Mouse (Mus musculus) G1E (cell line): ENCODE results near the gene Moxd2. TPM values are rescaled to one million over a fixed set of nuclear protein-coding genes. Genes with fewer than 3 reads are reported as not detected.

ENCODE experiments used
- ATAC-seq: 2 replicates; pipeline ENCODE4 v1.8.0; 2016; ENCODE audit warnings: mild to moderate bottlenecking; ENCODE audit not compliant: insufficient number of reproducible peaks, poor library complexity, low FRiP score, severe bottlenecking; ENCODE audit errors: extremely low read depth
- DNase-seq: peaks from one replicate; pipeline ENCODE4 v3.0.0; 2012; ENCODE audit warnings: low spot score
- H3K27me3 ChIP-seq: 2 replicates; pipeline ENCODE4 v1.6.1; 2012; ENCODE audit warnings: mild to moderate bottlenecking, low read length, inconsistent platforms; ENCODE audit not compliant: insufficient read depth
- H3K36me3 ChIP-seq: replicated peaks from 2 replicates; pipeline ENCODE3; 2012; ENCODE audit warnings: mild to moderate bottlenecking, inconsistent platforms
- H3K4me1 ChIP-seq: 2 replicates; pipeline ENCODE4 v1.6.1; 2012; ENCODE audit warnings: low read depth, low read length, inconsistent platforms, mixed read lengths; ENCODE audit not compliant: insufficient read depth
- H3K4me3 ChIP-seq: 2 replicates; pipeline ENCODE4 v1.5.1; 2012; ENCODE audit warnings: low read depth, mild to moderate bottlenecking, inconsistent platforms, low read length, moderate library complexity, mixed read lengths
- H3K9me3 ChIP-seq: replicated peaks from 2 replicates; pipeline ENCODE4 v1.6.1; 2012; ENCODE audit warnings: inconsistent platforms
- CTCF ChIP-seq: IDR thresholded peaks from 2 replicates; pipeline ENCODE4 v1.5.1; 2012; ENCODE audit warnings: low read depth, low read length, inconsistent platforms, mixed read lengths
- GATA1 ChIP-seq: IDR thresholded peaks from 2 replicates; pipeline ENCODE4 v1.6.1; 2012; ENCODE audit warnings: borderline replicate concordance, low read length, inconsistent platforms, mixed read lengths
- GATA2 ChIP-seq: IDR thresholded peaks from 2 replicates; pipeline ENCODE4 v1.6.1; 2012; ENCODE audit warnings: low read depth, low read length, inconsistent platforms, borderline replicate concordance
- POLR2AphosphoS5 ChIP-seq: IDR thresholded peaks from 2 replicates; pipeline ENCODE4 v1.6.1; 2012; ENCODE audit warnings: low read depth, low read length, inconsistent platforms; ENCODE audit not compliant: insufficient replicate concordance
- TAL1 ChIP-seq: conservative IDR thresholded peaks from 2 replicates; pipeline ENCODE4 v1.6.1; 2012; ENCODE audit warnings: low read depth, low read length, inconsistent platforms, mixed read lengths
- polyA plus RNA-seq: library from polyadenylated mRNA; stranded (reverse); fragments of >175 nt; gene quantifications from 2 replicates; pipeline ENCODE4 v1.2.3, GENCODE M21; 2012
- total RNA-seq, 2 experiments: library from RNA; stranded (forward) in 1 of 2; stranded (reverse) in 1 of 2; fragments of 200-1000 nt in 1 of 2; fragments of >200 nt in 1 of 2; fragmentation: Nextera tagmentation in 1 of 2; gene quantifications; 2 replicates each; pipeline ENCODE4 v1.2.3; 2014 to 2017

Moxd2 gene
- total RNA-seq (2014; fragmentation: Nextera tagmentation) (not detected in 2 replicates), total RNA-seq (2017) (not detected in 2 replicates), polyA plus RNA-seq (not detected in 2 replicates)

DNA sequence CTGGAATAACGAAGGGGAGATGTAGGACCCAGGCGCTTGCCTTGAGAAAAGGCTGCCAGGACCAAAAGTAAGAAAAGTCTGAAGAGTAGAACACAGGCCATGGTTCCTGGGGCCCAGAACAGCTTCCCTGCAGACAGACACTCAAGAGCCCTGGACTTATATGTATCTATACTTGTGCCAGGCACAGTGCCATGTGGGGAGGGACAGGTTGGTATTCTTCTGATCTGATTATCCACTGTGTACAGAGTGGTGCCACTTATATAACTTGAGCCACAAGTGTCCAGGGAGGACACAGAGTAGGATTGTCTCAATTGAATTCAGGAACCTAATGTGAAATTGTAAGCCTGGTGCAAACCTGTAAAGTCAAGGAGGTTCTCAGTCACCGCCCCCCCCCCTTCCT lies at the start of gene Moxd2:
Gene Moxd2 (minus strand): TSS at position 101 of the 400 bp plus-strand sequence.
- H3K36me3 ChIP-seq, result no peaks in the 10 kb centered on the region
- H3K9me3 ChIP-seq, result no peaks in the 10 kb centered on the region
- ATAC-seq, result no peak
- TF ChIP-seq GATA1, result no peak
- no peaks in the 10 kb centered on the region for H3K4me1 ChIP-seq
- H3K27me3 ChIP-seq, result no peaks in the 10 kb centered on the region
- no peak within 1 kb of the TSS for H3K4me3 ChIP-seq
- no peak for DNase-seq

DNA sequence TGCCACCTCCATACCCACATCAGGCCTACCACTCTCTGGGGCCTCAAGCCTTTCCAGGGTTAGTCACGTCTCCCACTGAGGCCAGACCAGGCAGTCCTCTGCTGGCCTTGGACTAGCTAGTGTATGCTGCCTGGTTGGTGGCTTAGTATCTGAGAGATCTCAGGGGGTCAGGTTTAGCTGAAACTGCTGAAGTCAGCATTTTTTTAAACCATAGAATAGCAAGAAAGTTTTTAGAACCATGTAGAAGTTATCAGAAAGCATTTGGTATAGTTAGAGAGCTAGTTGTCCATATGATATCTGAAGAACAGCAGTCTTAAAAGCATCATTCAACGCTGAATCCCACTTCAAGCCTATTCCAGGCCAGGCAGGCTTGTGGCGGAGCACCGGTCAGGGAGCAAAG lies 32.7 kb upstream of the Moxd2 start:
- no peak for DNase-seq
- Histone ChIP-seq H3K9me3 (no peaks in the 10 kb centered on the region), H3K27me3 (no peaks in the 10 kb centered on the region), H3K36me3 (no peaks in the 10 kb centered on the region), H3K4me1 (no peaks in the 10 kb centered on the region), H3K4me3 (no peak overlapping the region)
- no peak for TF ChIP-seq CTCF
- no peak for TF ChIP-seq GATA1
- no peak for TF ChIP-seq TAL1
- TF ChIP-seq GATA2, result no peak
- TF ChIP-seq POLR2AphosphoS5, result no peak
- no peak for ATAC-seq

DNA sequence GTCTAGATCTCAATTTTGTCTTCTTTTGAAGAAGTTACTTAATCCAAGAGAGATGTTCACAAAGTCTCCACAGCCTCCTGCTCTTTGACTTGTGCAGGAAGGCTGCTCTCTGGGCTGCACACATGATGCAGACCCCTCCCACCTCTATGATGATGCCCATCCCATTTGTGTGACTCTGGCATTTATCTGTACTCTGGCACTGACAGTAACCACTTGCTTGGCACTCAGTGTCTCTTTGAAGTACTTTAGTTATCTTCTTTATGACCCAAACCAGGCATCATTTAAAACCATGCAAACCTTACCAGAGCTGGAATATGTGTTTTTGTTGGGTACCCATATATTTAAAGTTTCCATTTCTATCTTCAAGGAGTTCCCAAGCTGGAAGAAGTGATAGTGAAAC lies 13.0 kb upstream of the Moxd2 start, which contains the start of gene Prss58:
Gene Prss58 (minus strand): TSS at position 101 of the 400 bp plus-strand sequence.
- Histone ChIP-seq H3K9me3 (no peaks in the 10 kb centered on the region), H3K27me3 (no peaks in the 10 kb centered on the region), H3K4me3 (no peak within 1 kb of the TSS), H3K4me1 (no peaks in the 10 kb centered on the region), H3K36me3 (no peaks in the 10 kb centered on the region)
- ATAC-seq, result no peak
- no peak for DNase-seq
- TF ChIP-seq GATA1 (no peak), TAL1 (no peak), GATA2 (no peak), POLR2AphosphoS5 (no peak), CTCF (no peak)

DNA sequence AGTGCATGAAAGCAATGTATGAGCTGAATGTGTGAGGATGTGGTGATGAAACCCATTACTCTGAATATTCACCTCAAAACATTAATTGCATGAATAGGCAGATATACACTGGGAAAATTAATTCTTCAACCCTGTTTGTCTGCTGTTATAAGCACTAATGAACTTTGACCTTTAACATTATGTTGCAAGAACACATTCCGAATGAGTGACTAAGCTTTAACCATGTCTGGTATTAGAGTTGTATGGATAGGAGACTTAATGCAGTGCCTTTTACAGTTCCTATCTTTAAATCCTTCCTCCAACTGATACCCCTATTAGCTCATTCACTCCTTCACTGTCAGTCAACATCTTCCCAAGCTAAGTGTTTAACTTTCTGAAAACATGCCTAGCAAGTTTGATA lies 7.4 kb upstream of the Moxd2 start:
- ATAC-seq, result no peak
- H3K4me3 ChIP-seq, result no peak overlapping the region
- H3K9me3 ChIP-seq, result no peaks in the 10 kb centered on the region
- no peaks in the 10 kb centered on the region for H3K4me1 ChIP-seq
- no peaks in the 10 kb centered on the region for H3K36me3 ChIP-seq
- H3K27me3 ChIP-seq, result no peaks in the 10 kb centered on the region
- no peak for DNase-seq
- TF ChIP-seq GATA1 (no peak), GATA2 (no peak), CTCF (no peak), TAL1 (no peak), POLR2AphosphoS5 (no peak)

DNA sequence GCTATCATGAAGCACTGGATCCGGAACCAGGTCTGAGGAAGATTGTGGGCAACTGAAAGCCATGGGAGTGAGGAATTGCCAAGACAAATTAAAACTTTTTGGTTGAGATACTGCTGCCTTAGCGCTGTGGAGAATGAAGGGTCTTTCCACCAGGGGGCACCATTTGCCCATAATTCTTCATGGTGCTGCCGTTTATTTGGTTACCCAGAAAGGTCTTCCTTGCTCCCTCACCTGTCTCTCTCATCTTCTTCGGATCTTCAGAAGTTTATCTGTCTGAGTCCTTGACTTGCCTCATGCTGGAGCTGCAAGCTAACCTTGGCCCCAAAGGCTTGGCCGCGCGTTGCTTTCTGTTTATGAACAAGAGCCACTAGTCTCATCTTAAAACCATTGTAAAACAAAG lies 6.3 kb upstream of the Moxd2 start:
- ATAC-seq, result no peak
- no peaks in the 10 kb centered on the region for H3K36me3 ChIP-seq
- no peaks in the 10 kb centered on the region for H3K27me3 ChIP-seq
- H3K4me1 ChIP-seq, result no peaks in the 10 kb centered on the region
- peak; percentile 7 for DNase-seq
- no peaks in the 10 kb centered on the region for H3K9me3 ChIP-seq
- TF ChIP-seq GATA2 (no peak), TAL1 (no peak), POLR2AphosphoS5 (no peak), CTCF (no peak; the same call in 1 of the 2 replicates), GATA1 (no peak)
- no peak overlapping the region for H3K4me3 ChIP-seq

DNA sequence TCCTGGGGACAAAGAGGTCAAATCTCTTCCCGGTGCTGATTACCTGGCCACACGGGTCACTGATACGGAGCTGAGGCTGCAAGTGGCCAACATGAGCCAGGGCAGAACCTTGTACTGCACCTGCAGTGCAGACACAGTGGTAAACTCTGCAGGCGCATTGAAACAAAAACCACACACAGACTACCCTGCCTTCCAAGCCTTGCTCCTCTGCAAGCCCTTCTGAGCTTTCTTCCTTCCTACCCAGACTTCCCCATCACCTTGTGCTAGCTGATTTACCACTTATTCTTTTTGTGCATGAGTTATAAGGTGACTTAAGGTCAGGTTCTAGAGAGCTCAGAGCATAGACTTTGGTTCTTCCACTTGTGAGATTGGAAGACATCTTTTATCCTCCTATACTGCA lies 4.5 kb upstream of the Moxd2 start:
- TF ChIP-seq GATA2 (no peak), CTCF (no peak), GATA1 (no peak), POLR2AphosphoS5 (no peak), TAL1 (no peak)
- no peak for ATAC-seq
- no peaks in the 10 kb centered on the region for H3K4me1 ChIP-seq
- no peaks in the 10 kb centered on the region for H3K36me3 ChIP-seq
- DNase-seq, result no peak
- H3K4me3 ChIP-seq, result no peak overlapping the region
- H3K27me3 ChIP-seq, result no peaks in the 10 kb centered on the region
- no peaks in the 10 kb centered on the region for H3K9me3 ChIP-seq

DNA sequence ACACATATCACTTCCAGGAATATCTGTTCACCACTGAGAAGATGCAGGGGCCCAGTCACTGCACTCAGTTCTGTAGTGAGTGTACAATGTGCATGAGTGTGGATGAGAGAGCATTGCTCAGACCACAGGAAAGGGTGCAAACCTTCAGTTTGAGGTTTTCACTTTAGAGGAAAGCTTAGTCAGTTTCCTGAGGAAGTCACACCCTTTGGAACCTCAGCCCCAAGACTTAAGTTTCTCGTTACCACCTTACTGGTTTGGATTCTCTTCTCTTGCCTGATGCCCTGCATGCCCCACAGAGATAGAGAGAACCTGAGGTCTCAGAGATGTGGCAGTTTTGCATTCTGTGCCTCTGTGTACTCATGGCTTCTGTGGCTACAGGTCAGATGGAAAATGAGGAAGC lies 3.7 kb upstream of the Moxd2 start:
- ATAC-seq (0 out of 2 replicates have a peak, but pooled peaks have one; percentile 28), DNase-seq (no peak)
- Histone ChIP-seq H3K36me3 (no peaks in the 10 kb centered on the region), H3K27me3 (no peaks in the 10 kb centered on the region), H3K4me3 (no peak overlapping the region), H3K4me1 (no peaks in the 10 kb centered on the region), H3K9me3 (no peaks in the 10 kb centered on the region)
- TF ChIP-seq TAL1 (no peak), GATA2 (no peak), POLR2AphosphoS5 (no peak), GATA1 (no peak), CTCF (no peak)
